Mouse (Mus musculus) frontal cortex, postnatal 36 days (tissue): Measurements from ENCODE around the gene Tbkbp1.

ENCODE experiments used
- DNase-seq, 2 experiments: peaks; one replicate each; pipeline ENCODE4 v3.0.0; 2022; ENCODE audit warnings: low spot score in 2 of 2

Gene Tbkbp1

DNA sequence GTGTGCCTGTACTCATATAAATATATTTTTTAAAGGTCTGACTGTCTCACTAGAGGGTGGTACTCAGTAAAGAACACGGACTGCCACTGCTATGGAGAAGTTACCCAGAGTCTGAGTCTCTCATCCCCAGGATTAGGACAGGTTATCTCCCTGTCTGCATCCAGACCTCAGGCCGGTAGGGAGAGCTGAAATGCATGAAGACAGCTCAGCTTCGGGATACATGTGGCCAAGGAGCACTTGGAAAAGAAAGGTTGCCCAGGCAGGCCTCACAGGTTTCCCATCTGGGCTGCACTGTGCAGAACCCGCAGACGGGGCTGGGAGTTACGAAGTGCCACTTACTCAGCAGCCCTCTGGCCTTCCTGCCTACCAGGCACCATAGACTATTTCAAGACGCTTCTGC lies 5.7 kb upstream of the Tbkbp1 start:
- no peak for DNase-seq

DNA sequence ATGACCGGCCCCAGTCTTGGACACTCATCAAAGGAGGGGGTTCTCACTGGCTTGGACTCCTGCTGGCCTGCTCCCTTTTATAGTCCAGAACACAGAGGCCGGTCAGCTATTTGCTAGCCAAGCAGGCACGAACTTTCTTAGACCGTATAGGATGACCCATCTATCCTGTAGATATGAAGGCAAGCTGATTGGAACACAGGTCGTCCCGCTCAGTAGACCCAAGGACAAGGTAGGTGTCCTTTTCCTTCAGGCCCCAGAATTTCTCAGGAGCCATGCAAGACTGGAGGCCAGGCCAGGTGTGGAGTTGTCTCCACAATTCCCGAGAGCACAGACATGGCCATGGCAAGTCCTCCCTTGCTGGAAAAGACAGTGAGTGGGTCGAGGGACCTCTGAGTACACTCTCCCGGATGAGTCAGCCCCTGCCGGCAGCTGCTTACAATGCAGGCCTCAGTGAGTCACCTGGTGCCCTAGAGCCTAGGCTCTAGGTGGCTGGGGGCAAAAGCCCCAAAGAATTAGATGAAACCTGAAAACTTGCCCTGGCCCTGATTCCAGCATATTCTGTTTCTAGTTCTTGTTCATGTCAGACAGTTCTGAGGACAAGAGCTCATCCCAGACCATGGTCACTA lies 1.5 kb upstream of the Tbkbp1 start:
- DNase-seq, result no peak

DNA sequence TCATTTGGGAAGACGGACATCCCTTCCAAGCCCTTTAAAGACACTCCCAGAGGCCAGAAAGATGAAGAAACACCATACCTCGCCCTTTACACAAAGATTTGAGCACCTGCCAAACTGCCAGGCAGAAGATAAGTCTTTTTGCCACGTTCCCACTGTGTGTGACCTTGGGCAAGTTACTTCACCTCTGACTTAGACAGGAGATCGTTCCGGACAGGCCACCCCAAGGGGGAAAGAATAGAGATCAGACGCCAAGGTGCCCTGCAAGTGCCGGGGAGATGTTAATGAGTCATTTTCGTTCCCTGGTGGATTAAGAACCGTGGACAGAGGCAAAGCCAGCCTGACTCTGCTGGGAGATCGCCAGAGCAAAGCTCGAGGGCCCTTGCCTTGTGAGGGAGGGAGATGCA lies 730 bp upstream of the Tbkbp1 start:
- DNase-seq, result no peak

DNA sequence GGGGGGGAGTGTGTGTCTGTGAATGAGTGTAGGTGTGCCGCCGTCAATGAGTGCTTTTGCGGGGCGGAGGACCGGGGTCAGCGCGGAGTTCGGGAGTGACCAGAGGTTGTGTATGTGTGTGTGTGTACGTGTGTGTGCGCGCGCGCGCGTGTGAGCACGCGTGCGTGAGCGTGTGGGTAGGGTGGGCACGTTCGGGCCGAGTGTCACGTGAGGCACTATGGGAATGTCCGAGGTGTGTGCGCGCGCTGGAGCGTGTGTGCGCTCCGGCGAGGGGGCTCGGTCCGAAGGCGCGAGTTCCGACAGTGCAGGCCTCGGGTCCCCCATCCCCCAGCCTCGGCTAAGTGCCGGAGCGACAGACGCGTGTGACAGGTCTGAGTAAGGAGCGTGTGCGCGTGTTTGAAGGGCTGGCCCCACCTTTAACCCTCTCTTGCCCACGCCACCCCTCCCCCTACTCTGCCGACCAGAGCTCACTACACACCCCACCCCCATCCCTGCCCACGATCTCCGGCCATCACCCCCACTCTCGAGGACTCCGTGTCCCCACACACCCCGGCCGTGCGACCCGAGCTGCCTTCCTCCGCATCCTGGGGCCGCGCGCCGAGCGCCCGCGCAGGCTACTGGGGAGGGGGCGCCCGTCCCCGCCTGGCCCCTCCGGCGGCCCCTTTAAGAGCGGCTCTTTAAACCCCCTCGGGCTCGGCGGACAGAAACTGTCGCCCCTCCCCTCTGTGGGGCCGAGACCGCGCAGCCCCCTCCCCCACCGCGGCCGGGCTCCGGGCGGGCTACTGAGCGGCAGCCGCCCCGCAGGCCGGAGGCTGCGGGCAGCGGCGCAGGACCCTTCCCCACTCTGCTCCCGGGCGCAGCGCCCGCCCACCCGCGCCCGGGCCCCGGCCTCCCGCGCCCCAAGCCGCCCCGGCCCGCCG lies 624 bp downstream of the Tbkbp1 start:
- peak; percentile 57 to 68 for DNase-seq

DNA sequence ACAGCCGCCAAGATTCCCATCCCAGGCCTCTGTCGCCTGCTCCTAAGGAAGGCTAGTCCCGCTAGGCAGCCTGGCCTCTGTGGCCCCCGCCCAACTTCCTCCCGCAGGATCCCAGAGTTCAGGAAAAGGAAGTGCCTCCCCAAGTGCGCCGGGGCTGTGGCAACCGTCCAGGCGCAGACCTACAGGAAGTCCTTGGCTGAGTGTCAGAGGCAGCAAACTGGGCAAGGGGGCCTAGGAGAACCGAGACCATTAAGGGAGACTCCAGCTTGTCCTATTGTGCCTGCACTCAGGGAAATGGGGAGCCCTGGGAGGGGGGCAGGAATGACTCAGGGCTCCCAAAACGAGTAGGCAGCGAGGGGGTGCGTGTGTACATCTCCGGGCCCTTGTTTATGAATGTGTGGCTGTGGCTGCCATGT lies 1.3 kb downstream of the Tbkbp1 start:
- DNase-seq, result no peak

DNA sequence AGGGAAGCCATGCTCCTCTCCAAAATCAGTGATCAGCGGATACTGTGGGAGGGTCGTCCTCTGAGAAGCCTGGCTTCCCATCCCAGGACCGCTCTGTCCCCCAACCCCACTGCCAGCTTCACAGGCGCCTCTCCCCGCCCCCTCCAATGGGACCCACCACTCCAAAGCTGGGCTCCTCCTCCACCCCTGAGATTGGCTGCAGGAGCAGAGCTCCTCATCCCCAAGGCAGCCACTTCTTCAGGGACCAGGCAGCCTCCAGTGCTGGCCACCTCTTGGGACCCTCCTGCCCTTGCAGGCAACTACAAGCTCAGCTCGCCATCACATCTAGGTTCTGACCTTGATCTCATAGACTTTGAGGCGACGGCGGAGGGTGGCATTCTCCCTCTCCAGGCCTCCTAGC lies 2.3 kb downstream of the Tbkbp1 start:
- no peak for DNase-seq

DNA sequence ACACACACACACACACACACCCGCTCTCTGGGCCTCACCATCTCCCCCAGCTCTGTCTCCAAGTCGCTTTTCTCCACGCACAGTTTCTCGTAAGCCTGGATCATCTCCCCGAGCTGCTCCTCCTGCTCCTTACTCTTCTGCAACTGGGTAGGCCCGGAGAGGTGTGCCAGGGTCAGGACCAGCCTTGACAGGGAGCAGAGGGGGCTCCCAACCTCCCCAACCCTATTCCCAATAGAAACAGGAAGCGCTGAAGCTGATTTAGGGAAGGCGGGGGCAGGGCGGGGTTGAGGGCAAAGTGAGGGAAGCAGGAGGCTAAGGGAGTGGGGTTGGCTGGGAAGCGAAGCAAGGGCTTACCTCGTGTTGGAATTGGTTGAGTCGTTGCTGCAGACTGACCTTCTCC lies 2.7 kb downstream of the Tbkbp1 start:
- DNase-seq, result no peak

DNA sequence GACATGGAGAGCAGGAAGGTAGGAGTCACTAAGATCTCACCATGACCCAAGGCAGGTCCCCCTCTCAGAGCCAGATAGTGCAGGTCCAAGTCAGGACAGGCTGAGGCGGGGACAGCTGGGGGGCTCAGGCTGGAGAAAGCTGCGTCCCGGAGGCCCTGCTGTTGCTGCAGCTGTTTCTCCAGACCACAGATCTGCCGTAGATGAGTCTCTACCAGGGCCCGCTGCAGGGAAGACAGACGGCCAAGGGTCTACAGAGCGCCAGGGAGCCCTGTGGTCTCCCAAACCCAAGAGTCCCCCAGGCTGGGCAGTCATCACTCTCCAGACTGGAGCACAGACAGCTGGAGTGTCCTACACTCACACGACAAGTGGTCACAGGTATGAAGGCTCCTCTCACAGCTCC lies 4.0 kb downstream of the Tbkbp1 start:
- no peak for DNase-seq

DNA sequence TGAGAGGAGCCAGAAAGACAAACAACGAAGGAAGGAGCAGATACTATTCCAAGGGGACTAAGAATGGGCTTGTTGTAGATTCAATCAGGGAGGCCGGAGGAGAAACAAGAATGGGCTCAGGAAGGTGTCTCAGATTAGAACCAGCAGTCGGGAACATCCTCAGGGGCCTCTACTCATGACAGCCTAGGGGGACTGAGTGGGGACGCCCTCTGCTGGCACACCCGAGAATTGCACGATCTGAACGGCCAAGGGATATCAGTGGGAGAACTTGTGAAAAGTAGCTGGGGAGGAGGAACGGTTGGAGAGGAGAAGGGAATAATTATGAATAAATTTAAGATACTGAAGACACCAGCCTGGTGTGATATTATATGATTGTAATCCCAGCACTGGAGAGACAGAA lies 4.6 kb downstream of the Tbkbp1 start:
- DNase-seq, result peak; percentile 81 to 83

DNA sequence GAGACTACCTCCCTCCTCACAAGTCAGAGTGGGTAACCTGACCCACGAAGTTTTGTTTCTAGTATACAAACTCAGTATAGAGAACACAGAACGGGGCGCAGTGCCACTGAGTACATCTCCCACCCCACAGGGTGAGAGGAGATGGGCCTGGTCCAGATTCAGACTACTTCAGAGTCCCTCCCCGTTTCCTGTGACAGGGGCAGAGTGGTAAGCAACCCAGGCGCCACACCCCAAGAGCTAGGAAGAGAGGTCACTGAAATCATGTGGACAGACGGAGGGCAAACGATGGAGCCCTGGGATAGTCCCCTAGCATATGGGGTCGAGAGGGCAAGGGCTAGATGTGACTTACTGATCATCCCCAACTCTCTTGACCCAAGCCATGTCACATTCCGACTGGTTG lies 5.3 kb downstream of the Tbkbp1 start:
- no peak for DNase-seq

DNA sequence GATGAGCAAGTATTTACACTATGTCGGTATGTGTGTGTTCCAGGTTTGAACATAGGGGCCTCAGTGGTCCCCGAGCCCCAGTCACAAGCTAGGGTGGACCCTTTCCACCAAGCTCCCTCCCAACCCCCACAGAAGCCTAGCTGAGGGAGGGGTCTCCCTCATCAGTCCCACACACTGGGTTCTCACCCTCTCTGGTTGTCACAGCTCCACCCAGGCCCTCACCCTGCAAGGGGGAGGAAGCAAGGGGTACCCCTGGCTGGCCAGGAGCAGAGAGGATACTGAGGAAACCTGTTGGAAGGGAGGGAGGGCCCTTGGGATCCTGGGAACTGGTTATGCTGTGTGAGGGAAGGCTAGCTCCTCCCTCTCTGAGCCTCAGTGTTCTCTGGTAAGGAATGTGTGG lies 6.0 kb downstream of the Tbkbp1 start:
- no peak for DNase-seq

DNA sequence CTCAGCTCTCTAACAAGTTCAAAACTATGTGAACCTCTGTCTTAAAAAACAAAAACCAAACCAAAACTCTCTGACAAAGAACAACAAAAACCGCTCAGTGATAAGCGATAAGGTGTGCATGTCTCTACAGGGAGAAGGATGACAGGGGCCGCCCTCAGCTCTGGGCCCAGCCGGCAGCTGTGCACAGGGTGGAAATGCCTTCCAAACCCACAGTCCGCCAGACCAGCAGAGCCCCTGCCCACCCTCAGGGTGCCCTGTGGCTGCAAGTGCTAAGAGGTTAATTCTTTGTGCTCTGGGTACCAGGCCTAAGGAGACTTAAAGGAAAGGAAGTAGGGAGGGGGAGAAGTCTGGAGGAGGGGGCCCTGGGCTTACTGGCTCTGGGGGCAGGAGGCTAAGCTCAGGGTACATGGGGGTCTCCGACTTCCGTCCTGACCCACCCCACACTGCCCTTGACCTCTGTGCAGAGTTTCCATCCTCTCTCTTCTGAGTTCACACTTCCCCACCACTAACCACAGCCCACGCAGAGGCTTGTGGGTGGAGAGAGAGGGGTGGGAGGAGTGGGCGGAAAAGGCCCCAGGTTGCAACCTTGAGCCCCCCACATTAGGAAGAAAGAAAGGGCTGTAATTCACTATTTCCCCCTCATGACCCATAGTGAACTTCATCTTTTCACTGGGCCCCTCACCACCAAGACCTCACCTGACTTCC lies 7.9 kb downstream of the Tbkbp1 start:
- no peak for DNase-seq

DNA sequence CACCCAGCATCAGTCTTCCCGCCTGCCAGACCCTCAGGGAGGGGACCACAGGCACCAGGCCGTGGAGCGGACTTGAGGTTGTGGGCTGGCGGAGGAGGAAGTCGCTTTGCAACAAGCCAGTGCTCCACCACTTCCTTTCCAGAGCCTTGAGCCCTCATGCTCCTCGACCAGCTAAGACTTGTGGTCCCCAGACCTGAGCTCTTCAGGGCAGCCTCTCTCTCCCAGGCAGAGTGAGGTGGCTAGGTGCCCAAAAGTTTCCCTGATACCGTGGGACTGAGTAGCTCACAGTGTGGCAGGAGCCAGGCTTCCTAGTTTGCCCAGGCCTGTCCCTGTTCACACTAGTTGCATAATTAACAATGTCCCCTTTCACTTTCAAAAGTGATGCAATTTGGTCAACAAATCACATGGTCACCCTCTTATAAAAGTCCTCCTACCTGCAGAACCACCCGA lies 9.1 kb downstream of the Tbkbp1 start:
- DNase-seq, result no peak

DNA sequence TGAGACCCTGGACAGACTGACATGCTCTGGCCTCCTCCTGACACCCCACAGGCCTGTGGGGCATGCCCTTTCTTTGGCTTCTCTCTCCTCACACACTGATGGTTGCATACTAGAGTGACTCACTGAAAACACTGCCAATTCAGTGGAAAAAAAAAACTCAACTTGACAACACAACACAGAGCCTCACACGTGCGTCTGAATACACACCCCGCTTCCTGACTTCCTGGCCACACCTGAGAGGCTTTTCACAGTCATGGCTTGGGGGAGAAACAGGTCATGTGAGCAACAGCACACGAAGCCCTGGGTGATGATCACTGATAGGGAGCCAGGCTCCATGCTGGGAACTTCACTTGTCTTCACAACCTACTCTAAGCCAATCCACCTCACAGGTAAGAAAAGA lies 10.5 kb downstream of the Tbkbp1 start:
- DNase-seq, result no peak

DNA sequence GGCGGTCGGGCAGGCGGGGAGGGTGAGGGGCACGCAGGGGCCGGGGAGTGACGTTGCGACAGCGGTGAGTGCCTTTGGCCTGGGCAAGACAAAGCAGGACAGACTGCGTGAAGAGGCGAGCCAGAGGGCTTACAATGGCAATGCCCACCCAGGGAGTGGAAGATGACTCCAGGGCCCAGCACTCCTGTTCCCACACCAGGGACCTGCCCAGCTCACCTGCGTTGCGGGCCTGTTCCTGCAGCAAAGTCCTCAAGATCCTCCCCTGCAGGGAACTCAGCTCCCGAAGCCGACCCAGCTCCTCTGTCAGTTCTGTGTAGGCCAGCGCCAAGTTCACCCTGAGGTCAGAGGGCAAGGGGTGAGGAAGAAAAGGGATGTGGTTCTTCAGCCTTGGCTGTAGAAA lies 12.0 kb downstream of the Tbkbp1 start:
- DNase-seq, result no peak

DNA sequence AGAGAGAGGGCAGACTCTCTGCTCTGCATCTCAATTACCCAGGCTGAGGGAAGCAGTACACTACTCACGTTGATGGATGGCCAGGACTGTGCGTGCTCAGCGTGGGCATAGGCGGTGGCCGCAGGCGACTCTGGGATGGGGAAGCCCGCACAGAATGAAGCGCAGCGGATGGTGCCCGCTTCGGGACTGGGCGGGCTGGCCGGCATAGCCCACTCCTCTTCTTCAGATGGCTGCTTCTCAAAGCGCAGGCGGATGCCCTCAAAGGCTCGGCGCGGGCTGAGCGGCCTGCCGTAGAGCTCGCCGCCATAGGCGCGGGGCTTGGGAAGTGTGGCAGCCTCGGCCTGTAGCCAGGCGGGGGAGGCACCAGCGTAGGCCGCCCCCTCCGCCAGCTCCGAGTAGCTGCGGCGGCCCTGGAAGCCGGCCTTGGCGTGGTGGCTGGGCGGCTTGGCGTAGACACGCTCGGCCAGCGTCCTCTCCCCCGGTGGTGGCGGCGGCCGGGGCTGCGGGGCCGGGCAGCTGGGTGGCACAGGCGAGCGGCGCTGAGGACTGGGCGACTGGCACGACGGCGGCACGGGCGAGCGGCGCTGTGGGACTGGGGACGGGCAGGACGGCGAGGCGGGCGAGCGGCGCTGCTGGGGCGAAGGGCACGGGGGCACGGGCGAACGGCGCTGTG lies 12.6 kb downstream of the Tbkbp1 start:
- DNase-seq, result no peak

DNA sequence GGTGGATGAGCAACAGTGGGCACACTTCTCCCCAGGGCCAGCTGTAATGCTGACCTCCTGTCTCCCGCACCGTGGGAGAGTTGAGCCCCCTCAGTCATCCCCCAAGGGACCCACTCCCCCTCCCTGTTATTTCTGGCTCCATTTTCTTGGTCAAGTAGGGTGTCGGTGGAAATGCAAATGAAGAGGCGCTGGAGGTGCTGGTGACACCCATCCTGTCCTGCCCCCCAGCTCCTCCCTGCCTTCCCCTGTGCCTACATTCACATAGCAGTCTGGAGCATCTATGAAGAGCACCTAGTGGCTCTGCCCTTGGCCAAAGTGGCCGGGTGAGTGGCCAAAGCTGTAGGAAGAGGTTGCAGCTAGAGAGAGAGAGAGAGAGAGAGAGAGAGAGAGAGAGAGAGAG lies 18.0 kb downstream of the Tbkbp1 start:
- DNase-seq, result no peak

DNA sequence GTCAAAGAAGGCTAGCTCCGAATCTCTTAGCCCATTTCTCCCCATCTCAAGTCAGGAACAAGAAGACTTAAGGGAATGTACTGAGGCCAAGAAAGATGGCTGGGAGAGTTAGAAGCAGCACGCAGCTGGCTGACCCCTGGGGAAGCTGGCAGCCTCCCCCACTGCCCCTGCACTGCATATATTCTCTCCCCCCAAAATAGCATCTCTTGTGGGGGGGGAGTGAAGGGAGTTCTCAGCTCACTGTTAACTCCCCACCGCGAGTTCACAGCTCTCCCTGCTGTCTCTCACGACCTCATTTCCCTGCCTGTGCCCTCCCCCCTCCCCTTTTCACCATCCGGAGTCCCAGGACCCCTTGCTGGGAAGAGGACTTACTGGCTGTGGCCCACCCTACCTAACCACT lies 19.1 kb downstream of the Tbkbp1 start:
- no peak for DNase-seq

DNA sequence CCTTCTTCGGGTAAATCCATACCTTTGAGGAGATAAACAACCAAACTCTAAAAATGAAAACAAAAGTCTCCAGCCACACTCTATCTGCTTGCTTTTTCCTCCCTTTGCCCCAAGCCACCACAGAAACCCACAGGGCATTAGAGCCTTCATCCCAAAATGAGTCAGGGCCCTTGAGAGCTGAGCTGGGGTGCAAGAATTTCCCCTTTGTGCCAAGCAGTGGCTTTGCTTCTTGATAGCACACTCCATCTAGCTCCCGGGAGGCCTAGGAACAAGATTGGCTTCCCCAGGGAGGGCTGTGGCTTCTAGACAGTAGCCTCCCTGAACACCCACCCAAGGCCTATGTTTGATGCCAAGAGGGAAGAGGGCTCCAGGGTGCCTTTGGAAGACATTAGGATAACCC lies 19.6 kb downstream of the Tbkbp1 start:
- DNase-seq, result no peak

DNA sequence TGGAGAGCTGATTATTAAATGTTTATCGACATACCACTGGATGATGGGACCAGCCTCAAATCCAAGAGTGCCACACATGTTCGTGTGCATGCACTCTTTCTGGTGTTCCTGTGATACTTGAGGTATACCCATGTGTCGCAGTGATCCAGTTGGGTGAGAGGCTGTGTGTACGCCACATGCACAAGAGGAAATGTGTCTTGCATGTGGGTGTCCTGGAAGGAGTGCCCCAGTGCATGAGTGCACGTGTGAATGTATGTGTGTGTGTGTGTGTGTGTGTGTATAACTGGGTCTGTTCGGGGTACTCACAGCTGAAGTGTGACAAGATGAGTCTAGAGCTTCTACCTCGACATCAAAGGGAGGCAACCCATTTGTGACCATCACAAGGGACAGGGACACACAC lies 21.0 kb downstream of the Tbkbp1 start:
- DNase-seq, result no peak

DNA sequence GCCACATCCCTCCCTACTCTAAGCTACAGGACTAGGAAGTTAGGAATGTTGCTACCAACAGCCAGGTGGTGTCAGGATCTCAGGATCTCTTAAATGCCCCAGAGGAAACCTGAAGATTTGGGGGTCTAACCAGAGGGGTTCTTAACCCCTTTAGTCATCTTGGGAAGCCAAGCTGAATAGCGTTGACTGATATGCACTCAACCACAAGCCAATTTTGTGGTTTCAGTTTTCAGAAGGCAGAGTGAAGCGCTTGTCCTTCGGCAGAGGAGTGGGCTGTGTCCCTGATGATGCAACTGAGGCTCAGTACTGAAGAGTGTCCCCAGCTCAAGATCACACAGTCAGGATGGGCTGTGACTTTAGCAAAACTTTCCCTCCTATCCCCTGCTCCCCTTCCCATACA lies 22.3 kb downstream of the Tbkbp1 start:
- no peak for DNase-seq
